In genomic region chr6:114900194-114900593, GRCm38 (mm10) we compare ENCODE assay signal across 8 mouse cellular contexts.
A peak's percentile ranks its signal among the peaks of the same experiment; 100 is the strongest.
DNase-seq lines count a peak whose midpoint lies in the region; ATAC-seq lines count a peak whose summit lies in the region.
"Had no signal": no experiment of that assay in that cellular context is flagged by ENCODE, and none has a peak within 500 bp of the region (broad histone marks: within the 10 kb centered on the region; RNA-seq: fewer than 3 reads in every experiment).

No protein-coding gene starts in this region.

- H3K4me2 ChIP-seq in liver, embryonic 11.5 days, result peak overlapping the region; percentile 69
- peak overlapping the region; percentile 32; the same call in 1 of the 2 replicates for H3K4me2 ChIP-seq in forebrain, embryonic 12.5 days
- H3K4me2 ChIP-seq in limb, embryonic 11.5 days (ENCODE audit: low read depth, severe bottlenecking), result peak overlapping the region; percentile 38
- peak overlapping the region; percentile 33 for H3K4me2 ChIP-seq in neural tube, embryonic 15.5 days

- H3K27ac ChIP-seq in liver, embryonic 11.5 days (ENCODE audit: low read depth, low read length), result peak overlapping the region; percentile 97
- peak overlapping the region; percentile 70 for H3K27ac ChIP-seq in forebrain, embryonic 12.5 days
- H3K27ac ChIP-seq in limb, embryonic 11.5 days (replicated peaks; ENCODE audit: low read depth, low read length), result peak overlapping the region; percentile 68
- H3K27ac ChIP-seq in neural tube, embryonic 15.5 days (replicated peaks), result peak overlapping the region; percentile 46

- H3K9ac ChIP-seq in liver, embryonic 11.5 days (ENCODE audit: low read depth, low read length), result peak overlapping the region; percentile 39; the same call in 1 of the 2 replicates
- no peak overlapping the region for H3K9ac ChIP-seq in forebrain, embryonic 12.5 days
- 0 out of 2 replicates have a peak overlapping the region, but pooled peaks have one; percentile 41 for H3K9ac ChIP-seq in limb, embryonic 11.5 days (ENCODE audit: low read length)
- no peak overlapping the region for H3K9ac ChIP-seq in neural tube, embryonic 15.5 days (replicated peaks)

- 59% methylated on average over 10 of the region's 10 CpGs for WGBS in liver, embryonic 11.5 days
- WGBS in forebrain, embryonic 12.5 days, result 28% methylated on average over 10 of the region's 10 CpGs
- 18% methylated on average over 10 of the region's 10 CpGs for WGBS in limb, embryonic 11.5 days
- 16% methylated on average over 10 of the region's 10 CpGs for WGBS in neural tube, embryonic 15.5 days

- no peak overlapping the region for H3K4me3 ChIP-seq in liver, embryonic 11.5 days (ENCODE audit: low read depth, low read length)
- no peak overlapping the region for H3K4me3 ChIP-seq in forebrain, embryonic 12.5 days (replicated peaks)
- H3K4me3 ChIP-seq in limb, embryonic 11.5 days (ENCODE audit: low read depth, low read length), result no peak overlapping the region
- 0 out of 2 replicates have a peak overlapping the region, but pooled peaks have one; percentile 3 for H3K4me3 ChIP-seq in neural tube, embryonic 15.5 days (replicated peaks)
- H3K4me3 ChIP-seq: myocyte had no signal

- DNase-seq in liver, embryonic 11.5 days (ENCODE audit: low spot score), result no peak
- DNase-seq in liver, result no peak
- DNase-seq in limb, embryonic 11.5 days (ENCODE audit: low spot score), result no peak
- DNase-seq in adrenal gland, adult 2 months, result no peak

- H3K27me3 ChIP-seq in liver, embryonic 11.5 days (replicated peaks; ENCODE audit: control insufficient read depth, insufficient read depth, low read length), result no peaks in the 10 kb centered on the region
- no peaks in the 10 kb centered on the region for H3K27me3 ChIP-seq in forebrain, embryonic 12.5 days
- no peaks in the 10 kb centered on the region for H3K27me3 ChIP-seq in limb, embryonic 11.5 days (ENCODE audit: control insufficient read depth, insufficient read depth, low read length)
- no peaks in the 10 kb centered on the region for H3K27me3 ChIP-seq in neural tube, embryonic 15.5 days (replicated peaks)

- ATAC-seq in liver, embryonic 11.5 days (replicated peaks; ENCODE audit: low FRiP score), result no peak
- no peak for ATAC-seq in forebrain, embryonic 12.5 days (ENCODE audit: low FRiP score)
- ATAC-seq in limb, embryonic 11.5 days (ENCODE audit: insufficient number of reproducible peaks, low FRiP score, low TSS enrichment, low read depth), result 0 out of 2 replicates have a peak, but pooled peaks have one; percentile 2
- no peak for ATAC-seq in neural tube, embryonic 15.5 days (ENCODE audit: low FRiP score)
- ATAC-seq in frontal cortex, adult (ENCODE audit: low TSS enrichment), result no peak

- no peaks in the 10 kb centered on the region; the same call in 1 of the 2 replicates for H3K36me3 ChIP-seq in liver, embryonic 11.5 days (ENCODE audit: control insufficient read depth, insufficient read depth, low read length)
- peaks cover 24% of the 10 kb centered on the region; the same call in 1 of the 2 replicates for H3K36me3 ChIP-seq in forebrain, embryonic 12.5 days (replicated peaks)
- peaks cover 4% of the 10 kb centered on the region for H3K36me3 ChIP-seq in limb, embryonic 11.5 days (ENCODE audit: control insufficient read depth, insufficient read depth, low read length)
- H3K36me3 ChIP-seq in neural tube, embryonic 15.5 days, result no peaks in the 10 kb centered on the region

- no peaks in the 10 kb centered on the region for H3K9me3 ChIP-seq in liver, embryonic 11.5 days (ENCODE audit: control insufficient read depth, low read length)
- no peaks in the 10 kb centered on the region for H3K9me3 ChIP-seq in forebrain, embryonic 12.5 days
- H3K9me3 ChIP-seq in limb, embryonic 11.5 days (ENCODE audit: control insufficient read depth, low read length), result no peaks in the 10 kb centered on the region; the same call in 1 of the 2 replicates
- no peaks in the 10 kb centered on the region for H3K9me3 ChIP-seq in neural tube, embryonic 15.5 days (replicated peaks)

- H3K4me1 ChIP-seq in liver, embryonic 11.5 days (replicated peaks; ENCODE audit: control insufficient read depth, insufficient read depth, low read length), result peaks cover 58% of the 10 kb centered on the region
- H3K4me1 ChIP-seq in forebrain, embryonic 12.5 days, result peaks cover 69% of the 10 kb centered on the region
- peaks cover 48% of the 10 kb centered on the region for H3K4me1 ChIP-seq in limb, embryonic 11.5 days (ENCODE audit: control insufficient read depth, insufficient read depth, low read length)
- H3K4me1 ChIP-seq in neural tube, embryonic 15.5 days, result peaks cover 58% of the 10 kb centered on the region

Comparison
In these comparisons a context has a peak if more than half of its experiments do, and no peak if none do; other contexts are left out.
1. H3K27ac ChIP-seq: peak in every context shown above with its lines; median percentile 97 in liver, embryonic 11.5 days; 70 in forebrain, embryonic 12.5 days; 68 in limb, embryonic 11.5 days; 46 in neural tube, embryonic 15.5 days.
2. H3K9ac ChIP-seq: peak in liver, embryonic 11.5 days (single experiment) and limb, embryonic 11.5 days (single experiment); none in forebrain, embryonic 12.5 days (single experiment) and neural tube, embryonic 15.5 days (single experiment).
3. Peak in every context shown above with its lines, with median percentiles within 50 percentile points of each other: H3K4me2 ChIP-seq.